Mouse (Mus musculus): ENCODE results near the gene Rsph3a.

DNA sequence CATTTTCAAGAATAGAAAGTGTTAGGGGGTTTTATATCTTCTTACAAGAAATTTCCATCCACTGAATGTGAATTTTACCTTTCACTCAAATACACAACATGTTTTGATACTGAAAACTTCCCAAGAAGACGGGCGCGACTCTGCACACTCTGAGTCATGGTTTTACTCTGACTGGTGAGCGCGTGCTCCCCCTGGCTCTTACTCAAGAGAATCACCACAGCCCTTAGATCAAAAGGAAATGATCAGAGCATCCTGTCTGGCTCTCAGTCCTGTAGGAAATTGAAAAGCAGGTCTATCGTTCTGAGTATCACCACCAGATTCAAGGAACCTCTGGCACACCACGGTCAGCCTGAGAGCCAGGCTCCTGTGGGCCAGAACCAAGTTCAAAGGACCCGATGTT, 5.8 kb upstream of the Rsph3a start:
- no peak for TF ChIP-seq GATA1 (IDR thresholded peaks at IDR 0.05; ENCODE audit: borderline replicate concordance, low read length)
- TF ChIP-seq FLI1 (IDR thresholded peaks at IDR 0.05; ENCODE audit: low read length): no peak

Measured in megakaryocyte, embryonic 14.5 days (primary cell).